Mouse (Mus musculus): ENCODE measurements around the gene Fam13a.

Fam13a gene

DNA sequence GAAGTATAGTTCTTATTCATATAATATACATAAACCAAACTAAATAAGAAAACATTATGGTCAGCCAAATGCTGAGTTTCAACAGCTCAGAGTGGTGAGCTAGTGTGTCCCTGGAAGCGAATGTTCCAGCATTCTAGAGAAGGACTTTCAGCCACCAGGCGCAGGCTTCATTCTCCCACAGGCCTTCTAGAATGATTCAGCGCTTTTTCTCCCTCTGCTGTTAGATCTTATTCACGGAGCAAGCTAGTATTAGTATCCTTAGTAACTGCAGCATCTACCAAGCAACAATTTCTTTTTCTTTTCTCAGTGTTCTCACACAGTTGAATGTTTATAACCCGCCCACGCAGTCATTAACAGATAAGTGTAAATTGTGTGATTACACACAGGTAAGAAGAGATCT is 142.1 kb downstream of the Fam13a start:
- DNase-seq (ENCODE audit: low spot score in 2 of 2): no peak
